Mouse (Mus musculus) CD4-positive helper T cell, adult 2 months (primary cell): ENCODE results near the gene Rab3d.
"Not testable (repeated sequence)": the region's sequence is repeated elsewhere in the genome, so short reads cannot be mapped to it uniquely, and the experiment has no call there.

ENCODE experiments used
- DNase-seq: peaks from one replicate; pipeline ENCODE4 v3.0.0-alpha.2; 2012; ENCODE audit warnings: low read depth, missing footprints, low spot score

Rab3d gene

GRCm38 (mm10) chr9:21909474-21910223, 8.3 kb downstream of the Rab3d start:
- peak; percentile 26 for DNase-seq

- DNase-seq: peak; percentile 30
Observed at GRCm38 (mm10) chr9:21908216-21908615, 9.8 kb downstream of the Rab3d start.

- no peak for DNase-seq
Observed at GRCm38 (mm10) chr9:21904031-21904430, 14.0 kb downstream of the Rab3d start.

GRCm38 (mm10) chr9:21901223-21901820, 16.7 kb downstream of the Rab3d start:
- peak; percentile 78 for DNase-seq

- DNase-seq: peak; percentile 10
Observed at GRCm38 (mm10) chr9:21889229-21889628, 28.8 kb downstream of the Rab3d start.

- DNase-seq: no peak
Observed at GRCm38 (mm10) chr9:21876601-21877000, 41.4 kb downstream of the Rab3d start.

- DNase-seq: no peak
Observed at GRCm38 (mm10) chr9:21872204-21872603, 45.8 kb downstream of the Rab3d start.

- peak; percentile 55 for DNase-seq
Observed at GRCm38 (mm10) chr9:21870879-21871524, 47.0 kb downstream of the Rab3d start.

GRCm38 (mm10) chr9:21869290-21869689, 48.7 kb downstream of the Rab3d start:
- DNase-seq: not testable (repeated sequence)

- no peak for DNase-seq
Observed at GRCm38 (mm10) chr9:21867726-21868125, 50.3 kb downstream of the Rab3d start.

GRCm38 (mm10) chr9:21866641-21867040, 51.4 kb downstream of the Rab3d start:
- DNase-seq: no peak

GRCm38 (mm10) chr9:21865673-21866398, 52.2 kb downstream of the Rab3d start:
- no peak for DNase-seq

- no peak for DNase-seq
Observed at GRCm38 (mm10) chr9:21862181-21862580, 55.8 kb downstream of the Rab3d start.

- not testable (repeated sequence) for DNase-seq
Observed at GRCm38 (mm10) chr9:21860349-21860748, 57.6 kb downstream of the Rab3d start.

- no peak for DNase-seq
Observed at GRCm38 (mm10) chr9:21859606-21860005, 58.4 kb downstream of the Rab3d start.

GRCm38 (mm10) chr9:21858084-21858483, 59.9 kb downstream of the Rab3d start:
- no peak for DNase-seq

GRCm38 (mm10) chr9:21857501-21857900, 60.5 kb downstream of the Rab3d start:
- DNase-seq: no peak
